In the genomic region with DNA sequence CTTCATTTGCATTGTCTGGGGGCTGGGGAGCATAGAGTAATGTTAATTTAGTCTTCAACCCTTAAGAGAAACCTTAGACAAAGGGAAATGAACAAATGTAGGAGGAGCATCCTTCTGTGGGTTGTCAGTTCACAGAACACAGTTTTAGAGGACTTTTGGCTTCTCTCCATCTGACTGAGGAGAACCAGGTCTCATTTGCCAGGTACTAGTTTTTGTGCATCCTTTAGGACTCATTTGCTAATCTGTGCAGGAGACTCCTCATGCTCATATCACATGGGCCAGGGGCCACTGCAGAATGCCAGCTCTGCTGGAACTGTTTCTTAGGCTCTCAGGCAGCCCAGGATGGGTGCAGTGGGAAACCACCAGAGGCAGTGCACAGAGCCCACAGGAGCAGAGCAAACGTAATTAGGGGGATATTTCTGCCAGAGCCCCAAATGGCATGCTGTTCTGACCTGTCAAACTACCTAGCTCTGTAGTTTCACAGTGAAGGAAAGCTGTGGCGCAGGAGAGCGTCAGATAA, we compare ENCODE assay signal across 17 mouse cellular contexts. TPM values are rescaled to one million over a fixed set of nuclear protein-coding genes. Genes with fewer than 3 reads are reported as not detected.
DNase-seq lines count a peak whose midpoint lies in the region; ATAC-seq lines count a peak whose summit lies in the region.
"Had no signal": no experiment of that assay in that cellular context is flagged by ENCODE, and none has a peak within 500 bp of the region (broad histone marks: within the 10 kb centered on the region; RNA-seq: fewer than 3 reads in every experiment).

No protein-coding gene starts in this region.

- H3K9me3 ChIP-seq in hindbrain, embryonic 12.5 days (replicated peaks) = no peaks in the 10 kb centered on the region
- no peaks in the 10 kb centered on the region for H3K9me3 ChIP-seq in midbrain, embryonic 14.5 days (ENCODE audit: control insufficient read depth, low read length)
- H3K9me3 ChIP-seq: heart, embryonic 13.5 days; limb, embryonic 15.5 days had no signal

- peak overlapping the region; percentile 77 for H3K27ac ChIP-seq in hindbrain, embryonic 12.5 days
- peak overlapping the region; percentile 97 for H3K27ac ChIP-seq in midbrain, embryonic 14.5 days (replicated peaks; ENCODE audit: low read depth, low read length)
- H3K27ac ChIP-seq: heart, embryonic 13.5 days; limb, embryonic 15.5 days had no signal

- H3K4me2 ChIP-seq in hindbrain, embryonic 12.5 days (replicated peaks) = peak overlapping the region; percentile 75
- H3K4me2 ChIP-seq in midbrain, embryonic 14.5 days (ENCODE audit: low read length) = peak overlapping the region; percentile 78
- H3K4me2 ChIP-seq: heart, embryonic 13.5 days; limb, embryonic 15.5 days; lung, embryonic 14.5 days had no signal

- peak overlapping the region; percentile 52 for H3K9ac ChIP-seq in hindbrain, embryonic 12.5 days
- H3K9ac ChIP-seq in midbrain, embryonic 14.5 days (replicated peaks; ENCODE audit: low read length) = peak overlapping the region; percentile 82
- H3K9ac ChIP-seq: heart, embryonic 13.5 days; limb, embryonic 15.5 days; lung, embryonic 14.5 days had no signal

- H3K27me3 ChIP-seq in hindbrain, embryonic 12.5 days = peaks cover 44% of the 10 kb centered on the region
- peaks cover 27% of the 10 kb centered on the region for H3K27me3 ChIP-seq in midbrain, embryonic 14.5 days (ENCODE audit: control insufficient read depth, insufficient read depth, low read length)

- H3K36me3 ChIP-seq in hindbrain, embryonic 12.5 days = no peaks in the 10 kb centered on the region
- H3K36me3 ChIP-seq in midbrain, embryonic 14.5 days (ENCODE audit: control insufficient read depth, insufficient read depth, low read length) = peaks cover 8% of the 10 kb centered on the region
- H3K36me3 ChIP-seq: heart, embryonic 13.5 days; limb, embryonic 15.5 days had no signal

- no peak for ATAC-seq in hindbrain, embryonic 12.5 days (ENCODE audit: low FRiP score)
- ATAC-seq in midbrain, embryonic 14.5 days (ENCODE audit: low FRiP score, low TSS enrichment) = 0 out of 2 replicates have a peak, but pooled peaks have one; percentile 19
- ATAC-seq: Patski had no signal

- H3K4me1 ChIP-seq in hindbrain, embryonic 12.5 days = 0 out of 2 replicates have a peak, but pooled peaks cover 13% of the 10 kb centered on the region
- no peaks in the 10 kb centered on the region for H3K4me1 ChIP-seq in midbrain, embryonic 14.5 days (ENCODE audit: control insufficient read depth, insufficient read depth, low read length)

- DNase-seq in cerebellum, postnatal 14 days = peak; percentile 4 to 16
- DNase-seq in cerebellum, adult 18-20 months = no peak
- peak; percentile 58 for DNase-seq in midbrain, embryonic 14.5 days
- peak; percentile 38 for DNase-seq in retina, postnatal 1 day
- no peak for DNase-seq in lung, postnatal 25 days (ENCODE audit: low spot score)
- no peak for DNase-seq in adrenal gland, postnatal 25 days
- no peak for DNase-seq in cerebellum, postnatal 4 days (ENCODE audit: low spot score in 2 of 2)
- DNase-seq: cerebellum, postnatal 25 days; gastrocnemius, postnatal 36 days; lung, embryonic 14.5 days; thymus, adult 2 months had no signal

- H3K4me3 ChIP-seq in hindbrain, embryonic 12.5 days = peak overlapping the region; percentile 21
- peak overlapping the region; percentile 54 for H3K4me3 ChIP-seq in midbrain, embryonic 14.5 days (replicated peaks; ENCODE audit: low read depth, low read length)
- H3K4me3 ChIP-seq: heart, embryonic 13.5 days; limb, embryonic 15.5 days had no signal

- 23% methylated on average over 3 of the region's 3 CpGs for WGBS in hindbrain, embryonic 12.5 days
- WGBS in midbrain, embryonic 14.5 days = 19% methylated on average over 3 of the region's 3 CpGs

RNA-seq across cellular contexts. Expression of a gene that starts 5.2 kb away (rescaled TPM):
- 50.7 and 58.5 TPM in 2 replicates for polyA plus RNA-seq in hindbrain, embryonic 12.5 days (2016; fragmentation: Nextera tagmentation; extraction: Ambion mirVana)
- 58.7 and 62.4 TPM in 2 replicates for polyA plus RNA-seq in midbrain, embryonic 14.5 days (2014; fragmentation: Nextera tagmentation; extraction: Ambion mirVana)
- total RNA-seq in adrenal gland, postnatal 25 days (2021) = not detected in 2 replicates
- total RNA-seq: gastrocnemius, postnatal 36 days; megakaryocyte-erythroid progenitor cell, adult 5-6 weeks had no signal
- polyA plus RNA-seq: kidney, embryonic 14.5 days; Patski; thymus, adult 2 months had no signal

Comparison
In these comparisons a context has a peak if more than half of its experiments do, and no peak if none do; other contexts are left out.
1. DNase-seq: peak in cerebellum, postnatal 14 days (2 of 2), midbrain, embryonic 14.5 days (single experiment) and retina, postnatal 1 day (single experiment); none in cerebellum, adult 18-20 months (0 of 2), lung, postnatal 25 days (single experiment), adrenal gland, postnatal 25 days (single experiment) and cerebellum, postnatal 4 days (0 of 2).